Mouse (Mus musculus): Measurements from ENCODE around the gene Leng8.

The Leng8 gene

GRCm38 (mm10) chr7:4136771-4137531, at the start of gene Leng8:
Leng8 (plus strand) TSS chr7:4137039.
- peak; percentile 99 for DNase-seq (ENCODE audit: low spot score in 2 of 2)

- DNase-seq (ENCODE audit: low spot score in 2 of 2), result peak in 1 of 2 experiments; percentile 74
These were observed 49.5 kb upstream of the Leng8 start for GRCm38 (mm10) chr7:4087238-4087895.

- DNase-seq (ENCODE audit: low spot score in 2 of 2), result peak; percentile 69 to 72
These were observed 48.9 kb upstream of the Leng8 start for GRCm38 (mm10) chr7:4087896-4088480.

GRCm38 (mm10) chr7:4088679-4089078, 48.2 kb upstream of the Leng8 start:
- DNase-seq (ENCODE audit: low spot score in 2 of 2), result no peak

- DNase-seq (ENCODE audit: low spot score in 2 of 2), result no peak
These were observed 45.7 kb upstream of the Leng8 start for GRCm38 (mm10) chr7:4091170-4091569.

- no peak for DNase-seq (ENCODE audit: low spot score in 2 of 2)
These were observed 38.5 kb upstream of the Leng8 start for GRCm38 (mm10) chr7:4098301-4098700.

GRCm38 (mm10) chr7:4098832-4099231, 38.0 kb upstream of the Leng8 start:
- DNase-seq (ENCODE audit: low spot score in 2 of 2), result no peak

- DNase-seq (ENCODE audit: low spot score in 2 of 2), result no peak
These were observed 35.7 kb upstream of the Leng8 start for GRCm38 (mm10) chr7:4101144-4101543.

GRCm38 (mm10) chr7:4103411-4103810, 33.4 kb upstream of the Leng8 start:
- no peak for DNase-seq (ENCODE audit: low spot score in 2 of 2)

- no peak for DNase-seq (ENCODE audit: low spot score in 2 of 2)
These were observed 25.1 kb upstream of the Leng8 start for GRCm38 (mm10) chr7:4111766-4112165.

- peak in 1 of 2 experiments; percentile 70 for DNase-seq (ENCODE audit: low spot score in 2 of 2)
These were observed 19.6 kb upstream of the Leng8 start for GRCm38 (mm10) chr7:4117050-4117814.

- peak in 1 of 2 experiments; percentile 71 for DNase-seq (ENCODE audit: low spot score in 2 of 2)
These were observed 17.4 kb upstream of the Leng8 start, which contains the start of gene Ttyh1 for GRCm38 (mm10) chr7:4119344-4119902. Ttyh1 (plus strand) TSS chr7:4119408.

- DNase-seq (ENCODE audit: low spot score in 2 of 2), result peak in 1 of 2 experiments; percentile 62
These were observed 16.6 kb upstream of the Leng8 start for GRCm38 (mm10) chr7:4119976-4120921.

- no peak for DNase-seq (ENCODE audit: low spot score in 2 of 2)
These were observed 14.6 kb upstream of the Leng8 start for GRCm38 (mm10) chr7:4122076-4122768.

- DNase-seq (ENCODE audit: low spot score in 2 of 2), result no peak
These were observed 14.1 kb upstream of the Leng8 start for GRCm38 (mm10) chr7:4122783-4123182.

GRCm38 (mm10) chr7:4123732-4124131, 13.1 kb upstream of the Leng8 start:
- peak; percentile 84 to 88 for DNase-seq (ENCODE audit: low spot score in 2 of 2)

- peak; percentile 92 for DNase-seq (ENCODE audit: low spot score in 2 of 2)
These were observed 12.5 kb upstream of the Leng8 start for GRCm38 (mm10) chr7:4124315-4124759.

- DNase-seq (ENCODE audit: low spot score in 2 of 2), result no peak
These were observed 12.0 kb upstream of the Leng8 start for GRCm38 (mm10) chr7:4124856-4125255.

- no peak for DNase-seq (ENCODE audit: low spot score in 2 of 2)
These were observed 11.5 kb upstream of the Leng8 start for GRCm38 (mm10) chr7:4125306-4125705.
